Mouse (Mus musculus): Measurements from ENCODE around the gene Mrpl38. TPM values are rescaled to one million over a fixed set of nuclear protein-coding genes. Genes with fewer than 3 reads are reported as not detected.

Mrpl38 gene
- polyA plus RNA-seq, 1 experiment from 2014 or later: 110 TPM

GRCm38 (mm10) chr11:116132366-116133333, 6.0 kb downstream of the Mrpl38 start:
- ATAC-seq: no peak
- Histone ChIP-seq H3K27me3 (replicated peaks; ENCODE audit: control insufficient read depth, insufficient read depth, low read length) (no peaks in the 10 kb centered on the region), H3K9ac (ENCODE audit: low read depth, low read length) (no peak overlapping the region), H3K36me3 (ENCODE audit: control insufficient read depth, insufficient read depth, low read length) (0 out of 2 replicates have a peak, but pooled peaks cover 5% of the 10 kb centered on the region), H3K9me3 (ENCODE audit: control insufficient read depth, low read length) (no peaks in the 10 kb centered on the region), H3K4me3 (ENCODE audit: low read length) (no peak overlapping the region), H3K4me1 (ENCODE audit: control insufficient read depth, insufficient read depth, low read length) (peaks cover 32% of the 10 kb centered on the region), H3K4me2 (ENCODE audit: low read depth, low read length) (no peak overlapping the region), H3K27ac (ENCODE audit: low read length) (no peak overlapping the region)
- 81% methylated on average over 16 of the region's 16 CpGs for WGBS

- Histone ChIP-seq H3K36me3 (ENCODE audit: control insufficient read depth, insufficient read depth, low read length) (peaks cover 7% of the 10 kb centered on the region; the same call in 1 of the 2 replicates), H3K4me1 (ENCODE audit: control insufficient read depth, insufficient read depth, low read length) (peaks cover 36% of the 10 kb centered on the region)
- WGBS: 76% methylated on average over 15 of the region's 15 CpGs
Observed at GRCm38 (mm10) chr11:116131349-116132170, 7.1 kb downstream of the Mrpl38 start.

DNA sequence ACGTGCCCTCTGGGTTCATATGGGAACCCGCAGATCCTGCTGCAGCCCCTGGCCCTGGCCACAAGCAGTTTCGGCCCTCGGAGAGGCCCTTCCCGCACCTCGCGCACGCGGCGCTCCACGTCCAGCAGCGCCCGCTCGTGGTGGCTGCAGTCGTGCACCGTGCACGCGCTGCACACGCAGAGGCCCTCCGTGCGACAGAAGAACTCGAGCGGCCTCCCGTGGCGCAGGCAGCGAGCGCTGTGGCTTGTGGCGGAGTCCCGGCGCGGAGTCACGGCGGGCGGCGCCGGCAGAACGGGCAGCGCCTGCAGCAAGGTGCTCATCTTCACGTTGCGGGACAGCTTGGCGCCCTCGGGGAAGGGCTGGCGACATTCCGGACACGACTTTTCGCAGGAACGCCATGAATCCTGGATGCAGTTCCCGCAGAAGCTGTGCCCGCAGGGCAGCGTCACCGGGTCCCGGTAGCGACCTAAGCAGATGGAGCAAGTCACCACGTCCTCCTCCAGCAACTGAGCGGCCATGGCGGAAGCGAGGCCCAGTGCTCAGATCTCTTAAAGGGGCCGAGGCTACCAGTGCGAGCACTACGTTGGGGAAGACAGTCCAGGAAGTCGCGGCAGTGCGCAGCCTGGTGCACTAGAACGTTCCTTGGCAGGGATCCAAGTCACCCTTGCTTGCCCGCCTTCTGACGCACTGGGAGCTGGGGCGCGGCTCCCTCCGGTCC, 8.0 kb downstream of the Mrpl38 start, which contains the start of gene Trim65:
TSS of gene Trim65 (minus strand) at position 641 of the 718 bp plus-strand sequence.
- ATAC-seq: peak; percentile 91
- H3K9me3 ChIP-seq (ENCODE audit: control insufficient read depth, low read length): no peaks in the 10 kb centered on the region
- H3K4me1 ChIP-seq (ENCODE audit: control insufficient read depth, insufficient read depth, low read length): peaks cover 36% of the 10 kb centered on the region

More at GRCm38 (mm10) chr11:116131349-116132170, 7.1 kb downstream of the Mrpl38 start:
- peak; percentile 8 for ATAC-seq
- H3K27me3 ChIP-seq (replicated peaks; ENCODE audit: control insufficient read depth, insufficient read depth, low read length): no peaks in the 10 kb centered on the region
- peak overlapping the region; percentile 89 for H3K4me2 ChIP-seq (ENCODE audit: low read depth, low read length)
- H3K9ac ChIP-seq (ENCODE audit: low read depth, low read length): peak overlapping the region; percentile 90
- H3K9me3 ChIP-seq (ENCODE audit: control insufficient read depth, low read length): no peaks in the 10 kb centered on the region
- H3K27ac ChIP-seq (ENCODE audit: low read length): peak overlapping the region; percentile 97
- H3K4me3 ChIP-seq (ENCODE audit: low read length): peak overlapping the region; percentile 71

DNA sequence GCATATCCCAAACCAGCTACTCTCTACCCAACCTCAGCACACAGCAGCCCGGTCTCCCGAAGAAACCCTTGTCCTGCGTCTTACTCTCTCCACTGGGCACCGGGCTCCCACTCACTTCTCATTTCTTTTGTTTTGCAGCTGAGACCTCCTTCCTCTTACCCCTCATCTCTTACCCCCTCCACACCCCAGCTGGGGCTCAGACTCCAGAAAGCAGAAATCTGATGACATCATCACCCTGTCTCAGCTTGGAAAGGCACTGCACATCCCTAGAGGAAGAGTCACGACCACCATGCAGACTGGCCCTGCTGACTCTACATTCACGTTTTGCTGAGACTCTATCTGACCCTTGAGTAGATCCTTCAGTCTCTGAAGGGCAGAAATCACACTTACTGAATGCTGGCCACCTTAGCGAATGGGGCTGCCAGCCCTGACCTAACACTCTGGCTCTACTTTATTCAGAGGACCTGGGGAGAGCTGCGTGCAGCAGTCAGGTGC, 8.6 kb downstream of the Mrpl38 start:
- Histone ChIP-seq H3K9ac (ENCODE audit: low read depth, low read length) (peak overlapping the region; percentile 90), H3K4me2 (ENCODE audit: low read depth, low read length) (peak overlapping the region; percentile 89), H3K27ac (ENCODE audit: low read length) (peak overlapping the region; percentile 97), H3K36me3 (ENCODE audit: control insufficient read depth, insufficient read depth, low read length) (peaks cover 21% of the 10 kb centered on the region), H3K4me3 (ENCODE audit: low read length) (peak overlapping the region; percentile 71), H3K27me3 (replicated peaks; ENCODE audit: control insufficient read depth, insufficient read depth, low read length) (no peaks in the 10 kb centered on the region), H3K4me1 (ENCODE audit: control insufficient read depth, insufficient read depth, low read length) (peaks cover 36% of the 10 kb centered on the region), H3K9me3 (ENCODE audit: control insufficient read depth, low read length) (no peaks in the 10 kb centered on the region)
- 35% methylated on average over 8 of the region's 8 CpGs for WGBS
- ATAC-seq: peak; percentile 1; the same call in 1 of the 2 replicates

More for the DNA sequence above, 8.0 kb downstream of the Mrpl38 start, which contains the start of gene Trim65:
- Histone ChIP-seq H3K27ac (ENCODE audit: low read length) (peak within 1 kb of the TSS; percentile 97), H3K36me3 (ENCODE audit: control insufficient read depth, insufficient read depth, low read length) (peaks cover 16% of the 10 kb centered on the region), H3K4me2 (ENCODE audit: low read depth, low read length) (peak within 1 kb of the TSS; percentile 89), H3K4me3 (ENCODE audit: low read length) (peak within 1 kb of the TSS; percentile 71), H3K27me3 (replicated peaks; ENCODE audit: control insufficient read depth, insufficient read depth, low read length) (no peaks in the 10 kb centered on the region), H3K9ac (ENCODE audit: low read depth, low read length) (peak within 1 kb of the TSS; percentile 90)
- under 1% methylated on average over 69 of the region's 69 CpGs for WGBS

GRCm38 (mm10) chr11:116129091-116129790, 9.4 kb downstream of the Mrpl38 start:
- ATAC-seq: no peak
- Histone ChIP-seq H3K4me3 (ENCODE audit: low read length) (peak overlapping the region; percentile 71), H3K27ac (ENCODE audit: low read length) (no peak overlapping the region), H3K4me1 (ENCODE audit: control insufficient read depth, insufficient read depth, low read length) (peaks cover 36% of the 10 kb centered on the region), H3K27me3 (replicated peaks; ENCODE audit: control insufficient read depth, insufficient read depth, low read length) (no peaks in the 10 kb centered on the region), H3K4me2 (ENCODE audit: low read depth, low read length) (peak overlapping the region; percentile 89), H3K9me3 (ENCODE audit: control insufficient read depth, low read length) (no peaks in the 10 kb centered on the region), H3K9ac (ENCODE audit: low read depth, low read length) (peak overlapping the region; percentile 90; the same call in 1 of the 2 replicates), H3K36me3 (ENCODE audit: control insufficient read depth, insufficient read depth, low read length) (peaks cover 18% of the 10 kb centered on the region)
- 84% methylated on average over 9 of the region's 9 CpGs for WGBS

DNA sequence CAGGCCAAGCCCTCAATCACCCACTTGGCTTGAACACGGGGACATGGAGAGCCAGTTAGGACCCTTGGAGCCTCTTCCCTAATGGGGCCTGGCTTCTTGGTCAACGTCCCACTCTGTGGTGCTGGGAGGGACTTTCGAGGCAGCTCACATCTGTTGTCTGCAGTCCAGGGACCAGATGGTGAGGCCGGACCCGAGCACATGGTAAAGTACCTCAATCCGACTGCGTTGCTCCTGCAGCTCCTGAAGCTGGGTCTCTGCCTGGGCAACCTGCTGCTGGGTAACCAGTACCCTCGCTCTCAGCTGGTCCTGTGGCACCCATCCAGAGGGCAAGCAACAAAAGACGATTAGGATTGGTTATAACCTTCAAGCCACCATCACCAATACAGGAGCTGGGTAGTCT, 10.7 kb downstream of the Mrpl38 start:
- 75% methylated on average over 9 of the region's 9 CpGs for WGBS
- Histone ChIP-seq H3K4me1 (ENCODE audit: control insufficient read depth, insufficient read depth, low read length) (peaks cover 36% of the 10 kb centered on the region), H3K4me2 (ENCODE audit: low read depth, low read length) (peak overlapping the region; percentile 26), H3K9ac (ENCODE audit: low read depth, low read length) (peak overlapping the region; percentile 52; the same call in 1 of the 2 replicates), H3K9me3 (ENCODE audit: control insufficient read depth, low read length) (no peaks in the 10 kb centered on the region), H3K36me3 (ENCODE audit: control insufficient read depth, insufficient read depth, low read length) (peaks cover 20% of the 10 kb centered on the region), H3K4me3 (ENCODE audit: low read length) (no peak overlapping the region), H3K27me3 (replicated peaks; ENCODE audit: control insufficient read depth, insufficient read depth, low read length) (no peaks in the 10 kb centered on the region), H3K27ac (ENCODE audit: low read length) (peak overlapping the region; percentile 46; the same call in 1 of the 2 replicates)
- no peak for ATAC-seq

- WGBS: 28% methylated on average over 23 of the region's 23 CpGs
- 0 out of 2 replicates have a peak, but pooled peaks have one; percentile 4 for ATAC-seq
- H3K27ac ChIP-seq (ENCODE audit: low read length): peak within 1 kb of the TSS; percentile 46
- H3K4me1 ChIP-seq (ENCODE audit: control insufficient read depth, insufficient read depth, low read length): peaks cover 36% of the 10 kb centered on the region
- no peaks in the 10 kb centered on the region for H3K27me3 ChIP-seq (replicated peaks; ENCODE audit: control insufficient read depth, insufficient read depth, low read length)
- peak within 1 kb of the TSS; percentile 26 for H3K4me2 ChIP-seq (ENCODE audit: low read depth, low read length)
- no peak within 1 kb of the TSS for H3K4me3 ChIP-seq (ENCODE audit: low read length)
- H3K9me3 ChIP-seq (ENCODE audit: control insufficient read depth, low read length): no peaks in the 10 kb centered on the region
- peaks cover 24% of the 10 kb centered on the region for H3K36me3 ChIP-seq (ENCODE audit: control insufficient read depth, insufficient read depth, low read length)
- peak within 1 kb of the TSS; percentile 52; the same call in 1 of the 2 replicates for H3K9ac ChIP-seq (ENCODE audit: low read depth, low read length)
Observed at GRCm38 (mm10) chr11:116127156-116127980, 11.3 kb downstream of the Mrpl38 start, which contains the start of gene Trim47. Gene Trim47 (minus strand): TSS chr11:116127210.
